Mouse (Mus musculus) cerebellum, adult 2 months (tissue): Measurements from ENCODE around the gene Prss56.

ENCODE experiments used
- CTCF ChIP-seq: fragments of 200-500 bp; IDR thresholded peaks from 2 replicates; pipeline ENCODE4 v1.5.1; 2011; ENCODE audit warnings: low read depth, mild to moderate bottlenecking, control low read depth, low read length, moderate library complexity, borderline replicate concordance; ENCODE audit not compliant: insufficient read depth
- POLR2A ChIP-seq: fragments of 200-500 bp; IDR thresholded peaks from 2 replicates; pipeline ENCODE4 v1.6.1; 2011; ENCODE audit warnings: low read length, control low read depth, borderline replicate concordance; ENCODE audit not compliant: insufficient read depth

GRCm38 (mm10) chr1:87174006-87174955, 8.8 kb upstream of the Prss56 start:
- no peak for TF ChIP-seq POLR2A
- TF ChIP-seq CTCF = peak; percentile 62
